Mouse (Mus musculus) R1 (cell line): ENCODE data around the gene Melk.

ENCODE experiments used
- DNase-seq: peaks from one replicate; pipeline ENCODE4 v3.0.0-alpha.2; 2018; ENCODE audit warnings: low read depth, low spot score

Melk gene

DNA sequence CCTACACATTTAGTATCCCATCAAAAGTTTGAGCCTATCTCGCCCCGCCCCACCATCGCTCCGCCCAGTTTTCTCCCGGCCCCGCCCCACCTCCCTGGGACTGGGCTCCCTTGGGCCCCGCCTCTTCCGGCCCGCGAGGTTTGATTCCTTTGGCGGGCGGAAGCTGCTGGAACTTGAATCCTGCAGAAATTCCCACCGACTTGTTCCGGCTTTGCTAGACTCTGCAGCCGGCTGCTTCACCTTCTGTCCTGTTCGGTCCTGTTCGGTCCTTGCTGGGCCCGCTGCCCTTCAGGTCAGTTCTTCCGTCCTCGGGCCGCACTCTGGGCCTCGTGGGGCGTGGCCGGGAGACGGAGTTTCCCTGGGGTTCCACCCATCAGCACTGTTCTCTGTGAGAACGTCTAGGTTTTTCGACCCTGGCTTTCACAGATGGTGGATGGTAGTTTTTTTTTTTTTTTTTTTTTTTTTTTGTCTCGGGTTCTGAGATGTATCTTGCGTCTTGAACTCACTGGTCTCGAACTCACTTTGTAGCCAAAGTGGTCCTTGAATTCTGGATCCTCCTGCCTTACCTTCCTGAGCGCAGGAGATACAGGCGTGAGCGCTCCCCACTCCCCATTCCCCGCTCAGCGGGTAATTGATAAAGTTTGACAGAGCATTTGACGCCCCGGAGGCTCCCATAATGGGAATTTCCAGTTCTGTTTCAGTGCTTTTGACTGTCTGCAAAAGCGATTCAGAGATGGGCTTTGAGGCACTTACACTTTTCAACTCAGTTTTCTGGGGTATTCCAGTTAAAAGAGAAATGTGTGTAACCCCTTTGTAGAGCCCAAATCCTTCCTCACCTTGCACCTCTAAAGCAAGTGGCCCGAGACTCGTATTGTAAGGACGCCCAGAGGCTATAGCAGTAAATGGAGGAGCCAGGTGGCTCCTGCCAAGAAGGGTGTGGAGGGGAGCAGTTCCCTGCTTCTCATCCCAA, at the start of gene Melk:
Melk (plus strand) TSS at position 96 of the 970 bp plus-strand sequence.
- peak; percentile 94 for DNase-seq

DNA sequence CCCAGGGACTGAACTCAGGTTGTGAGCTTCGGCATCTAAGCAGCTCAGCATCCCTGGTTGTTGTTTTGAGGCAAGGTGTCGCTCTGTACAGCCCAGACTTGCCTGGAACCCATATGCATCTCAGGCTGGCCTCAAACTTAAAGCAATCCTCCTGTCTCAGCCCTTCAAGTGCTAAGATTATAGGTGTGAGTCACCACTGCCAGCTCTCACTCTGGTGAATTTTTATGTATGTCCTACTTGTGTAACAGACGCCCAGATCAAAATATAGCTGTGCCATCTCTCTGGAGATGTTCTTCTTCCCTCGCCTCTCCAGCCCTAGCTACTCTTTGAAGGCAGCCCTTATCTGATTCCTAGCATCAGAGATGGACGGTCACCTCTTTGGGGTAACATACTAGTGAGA, 49.2 kb upstream of the Melk start:
- no peak for DNase-seq

DNA sequence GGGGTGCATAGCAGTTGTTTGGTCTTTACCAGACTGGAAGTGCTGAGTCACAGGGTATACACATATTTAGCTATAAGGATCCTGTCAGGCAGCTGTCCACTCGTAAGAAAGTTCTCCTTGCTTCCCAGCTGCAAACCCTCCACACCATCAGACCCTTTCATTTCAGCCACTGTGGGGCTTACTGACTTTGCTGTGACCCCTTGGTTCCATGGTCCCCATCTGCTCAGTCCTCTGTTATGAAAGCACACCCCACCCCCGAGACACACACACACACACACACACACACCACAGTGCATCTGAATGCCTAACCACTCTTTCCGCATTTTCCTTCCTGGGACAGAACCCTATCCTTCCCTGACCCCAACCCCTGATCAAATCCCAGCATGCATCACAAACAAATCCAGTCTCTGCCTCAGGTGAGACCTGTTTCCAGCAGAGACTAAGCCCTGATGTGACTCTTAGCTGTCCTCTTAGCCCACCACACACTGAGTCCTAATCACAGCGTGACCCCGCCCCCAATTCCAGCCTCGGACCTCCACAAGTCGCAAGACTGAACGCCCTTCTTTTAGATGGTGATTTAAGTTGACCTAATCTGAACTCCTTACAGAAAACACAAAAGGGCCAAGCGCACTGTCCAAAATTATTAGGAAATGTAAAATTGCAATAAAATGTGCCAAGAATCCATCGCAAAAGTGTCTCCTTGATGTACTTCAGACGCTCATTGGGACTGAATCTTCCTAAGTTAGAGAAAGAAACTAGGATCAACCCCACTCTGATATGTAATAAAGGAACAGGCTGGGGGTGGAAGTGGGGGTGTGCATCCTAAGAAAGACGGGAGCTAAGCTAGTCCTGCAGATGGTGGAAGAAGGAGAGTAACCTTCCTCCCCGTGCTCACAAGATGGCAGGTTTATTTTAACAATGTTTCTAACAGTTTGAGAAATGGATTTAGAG, 48.4 kb upstream of the Melk start:
- peak; percentile 84 for DNase-seq

GRCm38 (mm10) chr4:44253191-44253590, 47.5 kb upstream of the Melk start:
- DNase-seq, result no peak

DNA sequence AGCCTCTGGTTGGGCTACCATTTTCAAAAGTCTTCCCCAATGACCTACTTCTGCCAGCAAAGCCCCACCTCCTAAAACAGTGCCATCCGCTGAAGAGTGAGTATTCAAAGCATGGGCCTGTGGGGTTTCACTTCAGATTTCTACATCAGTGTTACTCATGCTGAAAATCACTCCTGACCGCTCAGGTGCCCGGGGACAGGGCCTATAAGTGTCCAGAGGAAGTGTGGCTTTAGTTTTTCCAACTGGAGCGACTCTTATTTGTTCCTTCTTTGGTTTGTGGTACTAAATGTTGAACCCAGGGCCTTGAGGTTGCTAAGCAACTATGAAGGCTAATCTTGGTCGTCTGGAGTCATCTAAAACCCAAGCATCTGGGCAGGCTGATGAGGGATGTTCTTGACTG, 46.1 kb upstream of the Melk start:
- no peak for DNase-seq

- no peak for DNase-seq
Measured at GRCm38 (mm10) chr4:44259126-44259525, 41.5 kb upstream of the Melk start.

- peak; percentile 78 for DNase-seq
Measured at GRCm38 (mm10) chr4:44260244-44260643, 40.4 kb upstream of the Melk start.

- no peak for DNase-seq
Measured at GRCm38 (mm10) chr4:44265500-44265899, 35.2 kb upstream of the Melk start.

DNA sequence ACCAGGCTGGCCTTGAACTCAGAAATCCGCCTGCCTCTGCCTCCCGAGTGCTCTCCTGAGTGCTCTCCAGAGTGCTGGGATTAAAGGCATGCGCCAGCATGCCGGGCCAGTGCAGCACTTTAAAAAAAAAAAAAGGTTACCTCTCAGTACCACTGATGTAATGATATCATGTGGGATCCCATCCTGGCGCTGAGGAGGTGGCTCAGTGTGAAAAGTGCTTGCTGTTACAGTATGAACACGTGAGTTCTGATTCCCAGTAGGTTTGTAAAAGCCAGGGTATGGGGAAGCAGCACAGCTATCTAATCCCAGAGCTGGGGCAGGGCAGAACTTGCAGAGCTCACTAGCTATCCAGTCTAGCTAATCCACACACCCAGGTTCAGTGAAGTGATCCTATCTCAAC, 33.2 kb upstream of the Melk start:
- no peak for DNase-seq

GRCm38 (mm10) chr4:44269376-44269817, 31.3 kb upstream of the Melk start:
- no peak for DNase-seq

- no peak for DNase-seq
Measured at GRCm38 (mm10) chr4:44271134-44271533, 29.5 kb upstream of the Melk start.

GRCm38 (mm10) chr4:44281597-44282265, 18.9 kb upstream of the Melk start:
- no peak for DNase-seq

DNA sequence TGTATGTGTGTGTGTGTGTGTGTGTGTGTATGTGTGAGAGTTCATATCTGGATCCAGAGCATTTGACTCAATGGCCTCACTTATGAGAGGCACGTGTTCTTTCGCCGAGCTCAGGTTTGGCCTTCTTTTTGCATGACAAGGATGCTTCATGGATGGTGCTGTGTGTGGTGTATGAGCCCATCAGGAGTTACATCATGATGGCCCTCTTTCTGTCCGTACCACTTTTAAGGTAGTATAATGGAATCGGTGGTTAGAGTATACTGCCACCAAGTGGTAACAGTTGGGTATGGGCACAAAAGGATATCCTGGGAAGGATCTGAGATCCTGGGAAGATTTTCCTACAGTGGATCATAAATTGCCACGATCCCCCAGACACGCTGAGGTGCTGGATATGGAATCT, 8.1 kb upstream of the Melk start:
- peak; percentile 72 for DNase-seq

DNA sequence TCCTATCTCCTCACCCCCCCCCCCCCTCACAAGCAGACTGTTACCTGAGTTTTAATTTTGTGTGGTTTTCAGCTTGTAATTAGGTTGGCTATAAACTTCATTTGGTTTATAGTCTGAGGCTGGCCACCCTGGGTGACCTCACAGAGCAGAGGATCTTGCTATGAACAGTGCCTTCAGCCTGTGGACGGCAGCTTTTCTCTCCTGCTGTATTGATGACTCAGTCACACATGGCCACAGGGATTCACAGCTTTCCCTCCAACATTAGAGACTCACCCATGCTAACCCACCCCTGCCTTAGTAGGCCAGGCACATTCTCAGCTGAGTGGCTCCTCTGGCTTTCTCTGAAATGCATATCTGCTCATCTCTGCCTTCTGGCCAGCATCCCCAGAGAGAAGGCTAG, 4.8 kb upstream of the Melk start:
- DNase-seq, result no peak

DNA sequence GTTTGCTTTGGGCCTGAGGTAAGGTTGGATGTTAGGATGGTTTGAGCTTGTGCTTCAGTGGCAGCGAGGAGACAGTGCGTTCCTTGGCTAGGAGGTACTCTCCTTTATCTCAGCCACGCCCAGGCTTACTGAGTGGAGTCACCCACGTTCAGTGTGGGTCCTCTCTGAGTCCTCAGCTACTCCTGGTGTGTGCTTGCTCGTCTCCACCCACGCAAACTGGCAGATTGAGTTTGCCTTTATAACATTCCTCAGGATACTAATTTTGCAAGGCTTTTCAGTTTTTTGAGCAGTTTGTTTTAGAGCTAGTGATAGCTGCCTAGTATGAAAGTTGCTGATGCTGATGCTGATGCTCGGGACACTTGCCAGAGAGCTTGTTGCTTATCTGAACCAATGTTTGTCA, 5.9 kb downstream of the Melk start:
- DNase-seq, result no peak

- no peak for DNase-seq
Measured at GRCm38 (mm10) chr4:44310429-44310828, 9.8 kb downstream of the Melk start.

GRCm38 (mm10) chr4:44310911-44311310, 10.2 kb downstream of the Melk start:
- DNase-seq, result no peak

GRCm38 (mm10) chr4:44316270-44316809, 15.7 kb downstream of the Melk start:
- DNase-seq, result peak; percentile 17

DNA sequence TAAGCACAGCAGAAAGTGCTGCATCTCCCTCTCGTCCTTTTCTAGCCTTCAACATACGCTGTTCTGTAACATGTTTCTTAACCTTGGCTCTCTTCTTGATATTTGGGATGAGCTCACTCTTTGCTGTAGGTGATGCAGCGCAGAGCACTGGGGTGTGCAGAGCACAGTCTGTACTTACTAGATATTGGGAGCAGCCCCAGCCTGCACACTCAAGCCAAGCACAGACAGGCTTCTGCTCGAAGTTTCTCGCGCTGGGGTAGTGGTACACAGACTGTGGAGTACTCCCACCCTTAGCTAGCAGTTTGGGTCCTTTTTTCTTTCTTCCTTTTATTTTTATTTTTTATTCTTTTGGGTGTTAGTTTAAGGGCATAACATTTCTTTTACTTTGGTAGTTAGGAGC, 19.8 kb downstream of the Melk start:
- DNase-seq, result no peak

DNA sequence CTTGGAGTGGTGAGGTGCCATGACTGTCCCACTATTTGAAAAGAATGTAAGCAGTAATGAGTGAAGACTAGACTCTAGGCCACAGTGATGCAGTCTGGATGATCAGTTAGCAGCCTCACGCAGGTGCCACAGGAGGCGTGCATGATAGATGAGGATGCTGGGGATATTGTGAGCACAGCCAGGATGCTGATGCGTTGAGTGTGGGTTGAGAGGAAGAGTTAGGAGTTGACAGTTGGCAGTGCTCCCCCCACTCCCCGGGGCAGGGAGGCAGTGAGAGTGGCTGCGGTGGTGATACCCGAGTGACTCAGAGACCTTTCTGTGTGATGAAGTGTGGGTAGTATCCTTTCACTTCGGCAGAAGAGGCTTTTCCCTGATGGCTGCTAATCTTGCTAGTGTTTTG, 21.4 kb downstream of the Melk start:
- no peak for DNase-seq

DNA sequence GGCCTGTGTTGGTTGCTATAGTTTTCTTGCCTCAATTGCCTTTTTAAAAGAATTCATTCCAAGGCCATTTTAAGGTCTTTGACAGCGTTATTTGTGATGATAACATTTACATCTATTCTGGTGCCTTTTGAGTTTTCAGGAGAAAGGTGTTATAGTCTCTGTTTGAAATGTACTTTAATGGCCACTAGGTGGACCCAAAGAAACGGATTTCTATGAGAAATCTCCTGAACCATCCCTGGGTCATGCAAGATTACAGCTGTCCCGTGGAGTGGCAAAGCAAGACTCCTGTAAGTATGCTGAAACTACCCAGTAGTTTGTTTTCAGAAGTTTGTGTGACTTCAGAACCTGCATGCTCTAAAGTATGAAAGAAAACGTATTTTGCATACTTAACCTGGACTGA, 24.8 kb downstream of the Melk start:
- peak; percentile 51 for DNase-seq
